Mouse (Mus musculus) thymus, postnatal 36 days (tissue): ENCODE results near the gene Cabp5.
"Not testable (repeated sequence)": the region's sequence is repeated elsewhere in the genome, so short reads cannot be mapped to it uniquely, and the experiment has no call there.

Experiments
- DNase-seq, 2 experiments: peaks; one replicate each; pipeline ENCODE4 v3.0.0; 2022; ENCODE audit warnings: mixed read lengths in 2 of 2

The Cabp5 gene

GRCm38 (mm10) chr7:13397832-13398231, at the start of gene Cabp5:
TSS of gene Cabp5 (plus strand) at chr7:13398132.
- no peak for DNase-seq

DNA sequence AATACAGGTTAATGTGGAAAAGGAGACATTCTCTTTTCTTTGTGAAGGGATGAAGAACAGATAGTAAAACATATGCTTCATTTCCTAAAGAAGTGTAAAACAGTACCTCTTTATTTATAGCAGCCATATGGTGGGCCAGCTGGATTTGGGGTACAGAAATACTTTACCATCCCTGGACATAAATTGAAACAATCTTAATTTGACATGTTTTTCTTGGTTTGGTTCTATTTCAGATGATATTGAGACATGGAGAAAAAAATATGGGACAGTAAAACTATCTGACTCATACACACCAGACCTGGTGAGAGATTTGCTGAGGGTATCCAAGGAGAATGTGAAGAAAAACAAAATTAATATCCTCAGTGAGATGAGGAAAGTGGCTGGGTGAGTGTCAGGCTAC, 42.0 kb upstream of the Cabp5 start:
- DNase-seq: no peak

DNA sequence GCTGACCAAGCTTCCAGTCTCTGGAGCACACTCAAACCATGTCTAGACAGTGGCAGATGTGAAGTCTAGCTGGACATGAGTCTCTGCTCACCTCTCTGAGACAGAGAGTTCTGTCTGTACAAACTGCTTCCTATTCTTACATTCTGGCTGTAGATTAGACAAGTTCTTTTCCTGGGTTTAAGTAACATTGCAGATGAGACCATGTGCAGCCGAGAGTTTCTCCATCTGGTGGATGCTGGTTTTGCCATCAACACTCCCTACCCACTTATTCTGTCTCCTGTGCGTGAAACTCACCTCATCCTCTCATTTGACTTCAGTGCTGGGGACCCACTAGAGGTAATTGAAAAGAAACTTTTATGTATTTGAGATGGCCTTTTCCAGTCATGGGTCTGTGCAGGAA, 17.3 kb upstream of the Cabp5 start:
- no peak for DNase-seq

DNA sequence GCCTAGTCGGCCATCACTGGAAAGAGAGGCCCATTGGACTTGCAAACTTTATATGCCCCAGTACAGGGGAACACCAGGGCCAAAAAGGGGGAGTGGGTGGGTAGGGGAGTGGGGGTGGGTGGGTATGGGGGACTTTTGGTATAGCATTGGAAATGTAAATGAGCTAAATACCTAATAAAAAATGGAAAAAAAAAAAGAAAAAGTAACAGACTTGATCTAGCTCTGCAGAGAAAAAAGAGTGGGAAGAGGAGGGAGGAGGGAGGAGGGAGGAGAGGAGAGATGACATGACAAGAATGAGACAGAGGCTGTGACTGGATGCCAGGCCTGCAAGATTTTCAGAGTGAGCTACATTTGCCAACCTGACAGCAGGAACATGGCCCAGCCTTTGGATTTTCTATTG, 52.6 kb downstream of the Cabp5 start, which contains the start of gene Bsph1:
TSS of gene Bsph1 (plus strand) at position 301 of the 400 bp plus-strand sequence.
- DNase-seq: not testable (repeated sequence)
